Mouse (Mus musculus) heart, embryonic 10.5 days (tissue): ENCODE measurements at regions not wholly inside any gene's neighbourhood (a gene's known extent, or its start where the extent isn't known, plus 50 kb on each side); places are given as distances from the start of the nearest gene placed in this dataset.

Source experiments
- DNase-seq: peaks from one replicate; pipeline ENCODE4 v3.0.0-alpha.2; 2017; ENCODE audit warnings: low spot score
- H3K27ac ChIP-seq: fragments of 300-500 bp; sonication (generic); 2 replicates; pipeline ENCODE4 v1.5.1; 2016; ENCODE audit warnings: mild to moderate bottlenecking
- H3K27me3 ChIP-seq: fragments of 300-500 bp; sonication (generic); 2 replicates; pipeline ENCODE4 v1.6.1; 2016; ENCODE audit warnings: mild to moderate bottlenecking; ENCODE audit not compliant: poor library complexity, insufficient read depth, severe bottlenecking
- H3K36me3 ChIP-seq: fragments of 300-500 bp; sonication (generic); 2 replicates; pipeline ENCODE4 v1.6.1; 2016; ENCODE audit warnings: mild to moderate bottlenecking, moderate library complexity
- H3K4me1 ChIP-seq: fragments of 300-500 bp; sonication (generic); 2 replicates; pipeline ENCODE4 v1.6.1; 2016; ENCODE audit warnings: mild to moderate bottlenecking
- H3K4me3 ChIP-seq: fragments of 300-500 bp; sonication (generic); 2 replicates; pipeline ENCODE4 v1.5.1; 2016; ENCODE audit warnings: mild to moderate bottlenecking, moderate library complexity
- H3K9me3 ChIP-seq: fragments of 300-500 bp; sonication (generic); 2 replicates; pipeline ENCODE4 v1.6.1; 2016; ENCODE audit warnings: mild to moderate bottlenecking, moderate library complexity
- WGBS: fragments of 180-500 bp; shearing (Covaris S2); methylation state at CpG from one replicate; pipeline ENCODE4 v1.1.7; 2016; 5-methylcytosine and 5-hydroxymethylcytosine counted together

DNA sequence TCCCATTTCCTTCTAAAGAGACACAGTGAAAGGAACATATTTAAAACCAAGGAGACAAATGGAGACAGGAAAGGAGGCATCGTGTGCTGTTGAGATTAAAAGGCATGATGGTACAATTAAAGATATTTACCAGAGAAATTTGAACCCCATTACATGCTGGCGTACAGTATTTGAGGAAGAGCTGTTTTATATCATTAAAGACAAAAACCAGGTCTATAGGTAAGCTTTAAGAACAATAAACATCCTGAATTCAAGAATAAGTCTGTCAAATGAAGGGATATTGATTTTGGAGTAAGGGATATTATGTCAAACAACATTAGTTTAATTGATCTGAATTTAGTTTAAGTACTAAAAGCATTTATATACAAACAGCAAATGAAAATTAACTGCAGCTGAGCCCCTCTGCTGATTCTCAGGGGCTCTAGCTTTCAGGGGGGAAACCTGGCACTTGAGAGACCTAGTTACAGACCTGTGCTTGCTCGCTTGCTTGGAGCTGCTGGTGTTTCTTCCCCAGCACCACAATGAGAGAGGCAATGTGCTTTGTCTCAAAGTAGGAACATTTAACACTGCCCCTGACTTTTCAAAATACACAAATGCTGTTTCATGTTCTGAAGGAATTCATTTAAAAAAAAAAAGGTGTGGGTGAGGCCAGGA, 189.8 kb upstream of the Nt5c1b start:
- Histone ChIP-seq H3K9me3 (no peaks in the 10 kb centered on the region), H3K27ac (no peak overlapping the region), H3K4me3 (no peak overlapping the region), H3K36me3 (no peaks in the 10 kb centered on the region), H3K27me3 (no peaks in the 10 kb centered on the region), H3K4me1 (no peaks in the 10 kb centered on the region)
- WGBS, result 69% methylated on average over 3 of the region's 3 CpGs
- no peak for DNase-seq

DNA sequence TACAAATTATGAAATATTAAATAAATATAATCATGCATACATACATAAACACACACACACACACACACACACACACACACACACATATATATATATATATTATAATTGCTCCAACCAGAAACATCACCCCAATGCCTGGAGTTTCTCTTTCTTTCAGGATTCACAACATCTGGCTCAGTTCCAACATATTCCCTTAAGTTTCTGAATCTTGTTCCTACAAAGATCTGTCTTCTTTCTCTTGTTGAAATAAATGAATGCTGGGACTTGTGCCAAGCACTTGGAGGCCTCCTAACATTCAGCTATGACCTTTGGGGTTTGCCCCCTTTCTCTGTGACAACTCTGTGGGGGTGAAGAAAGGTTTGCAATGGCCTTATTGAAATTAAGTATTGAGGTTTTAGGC, 187.2 kb upstream of the Nt5c1b start:
- Histone ChIP-seq H3K4me1 (no peaks in the 10 kb centered on the region), H3K27ac (no peak overlapping the region), H3K36me3 (no peaks in the 10 kb centered on the region), H3K4me3 (no peak overlapping the region), H3K9me3 (no peaks in the 10 kb centered on the region), H3K27me3 (no peaks in the 10 kb centered on the region)
- DNase-seq, result no peak

DNA sequence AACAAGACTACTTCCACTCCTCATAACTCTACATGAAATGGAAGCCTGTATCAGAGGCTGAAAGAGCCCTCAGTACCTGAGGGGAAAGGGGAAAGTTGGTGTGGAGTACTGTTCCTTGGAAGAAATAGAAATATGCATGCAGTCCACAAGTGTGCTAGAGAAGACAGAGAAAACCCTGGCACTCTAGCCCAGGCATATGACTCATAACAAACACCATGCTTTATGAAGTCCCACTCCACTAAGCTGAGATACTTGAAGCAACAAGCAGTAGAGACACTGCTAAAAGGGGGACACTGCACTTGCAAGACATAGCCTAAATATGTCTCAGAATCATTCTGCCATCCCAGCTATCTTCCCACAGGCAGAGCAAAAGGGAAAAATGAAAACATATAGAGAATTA, 183.2 kb upstream of the Nt5c1b start:
- Histone ChIP-seq H3K4me1 (no peaks in the 10 kb centered on the region), H3K27me3 (no peaks in the 10 kb centered on the region)

GRCm38 (mm10) chr12:10189746-10190145, 180.0 kb upstream of the Nt5c1b start:
- Histone ChIP-seq H3K4me3 (no peak overlapping the region), H3K9me3 (no peaks in the 10 kb centered on the region), H3K36me3 (no peaks in the 10 kb centered on the region), H3K27ac (no peak overlapping the region), H3K4me1 (no peaks in the 10 kb centered on the region), H3K27me3 (no peaks in the 10 kb centered on the region)
- WGBS, result 85% methylated on average over 2 of the region's 2 CpGs
- no peak for DNase-seq

More for the DNA sequence above, 183.2 kb upstream of the Nt5c1b start:
- Histone ChIP-seq H3K4me3 (no peak overlapping the region), H3K27ac (no peak overlapping the region), H3K36me3 (no peaks in the 10 kb centered on the region), H3K9me3 (no peaks in the 10 kb centered on the region)
- DNase-seq, result no peak

GRCm38 (mm10) chr12:10197906-10198460, 171.8 kb upstream of the Nt5c1b start:
- no peak for DNase-seq
- Histone ChIP-seq H3K4me3 (no peak overlapping the region), H3K27me3 (no peaks in the 10 kb centered on the region), H3K4me1 (peaks cover 7% of the 10 kb centered on the region), H3K27ac (no peak overlapping the region), H3K36me3 (no peaks in the 10 kb centered on the region), H3K9me3 (no peaks in the 10 kb centered on the region)
- 13% methylated on average over 3 of the region's 3 CpGs for WGBS

DNA sequence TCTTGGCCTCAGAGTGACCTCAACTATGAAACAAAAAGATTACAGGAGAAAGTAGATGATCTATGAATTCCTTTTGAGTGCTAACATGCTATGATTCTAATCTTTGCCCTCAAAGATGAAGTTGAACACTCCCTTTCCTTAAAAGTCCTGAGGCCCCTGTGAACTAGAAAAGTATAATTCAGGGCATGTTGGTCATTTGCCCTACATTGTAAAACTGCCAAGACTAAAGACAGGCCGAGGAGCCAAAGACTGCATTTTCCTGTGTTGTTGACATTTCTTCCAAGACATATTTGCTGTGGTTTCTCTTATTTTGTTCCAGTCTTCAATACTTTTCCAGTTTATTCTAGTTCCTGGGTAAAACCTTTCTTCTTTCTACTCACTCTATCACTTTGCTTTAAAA, 159.9 kb upstream of the Nt5c1b start:
- H3K36me3 ChIP-seq, result no peaks in the 10 kb centered on the region
- no peaks in the 10 kb centered on the region for H3K27me3 ChIP-seq
- H3K4me3 ChIP-seq, result no peak overlapping the region
- 65% methylated on average over 1 of the region's 1 CpGs for WGBS
- no peak overlapping the region for H3K27ac ChIP-seq
- no peaks in the 10 kb centered on the region for H3K9me3 ChIP-seq
- H3K4me1 ChIP-seq, result no peaks in the 10 kb centered on the region
- no peak for DNase-seq

DNA sequence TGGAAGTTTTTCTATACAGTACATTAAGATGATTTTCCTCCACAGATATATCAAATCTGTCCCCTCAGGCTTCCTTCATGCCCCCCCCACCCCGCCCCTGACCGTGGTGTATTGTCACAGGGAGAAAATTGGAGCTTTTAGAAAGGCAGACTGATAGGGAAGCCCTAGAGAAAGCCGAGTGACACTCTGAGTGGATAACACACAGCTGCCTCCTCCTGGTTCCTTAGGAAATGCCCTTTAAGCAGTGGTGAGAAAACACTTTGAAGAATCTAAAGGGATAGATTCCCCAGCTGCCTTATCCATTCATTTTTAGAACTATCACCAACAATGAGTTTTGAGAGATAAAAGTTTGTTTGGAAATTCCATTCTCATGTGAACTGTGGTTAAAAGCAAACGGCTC, 147.0 kb upstream of the Nt5c1b start:
- WGBS, result 18% methylated on average over 4 of the region's 4 CpGs

DNA sequence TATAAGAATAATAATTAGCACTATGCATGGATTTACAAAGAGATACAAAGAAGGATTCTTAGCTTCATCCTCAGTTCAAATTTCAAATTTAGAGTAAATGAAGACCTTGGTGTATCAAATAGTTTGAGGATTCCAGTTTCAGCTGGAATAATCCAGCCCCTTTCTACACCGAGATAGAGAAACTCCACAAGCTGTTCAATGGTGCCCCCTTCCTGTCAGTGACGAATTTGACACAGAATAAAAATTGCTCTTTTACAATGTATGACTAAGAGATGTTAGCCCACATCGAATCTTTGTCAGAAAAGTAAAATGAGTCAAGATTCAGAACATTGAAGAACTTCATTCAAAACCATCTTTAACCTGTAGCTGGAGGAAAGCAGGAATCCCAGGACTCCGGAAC, 145.9 kb upstream of the Nt5c1b start:
- Histone ChIP-seq H3K9me3 (no peaks in the 10 kb centered on the region), H3K27ac (no peak overlapping the region), H3K27me3 (no peaks in the 10 kb centered on the region), H3K4me3 (no peak overlapping the region), H3K4me1 (no peaks in the 10 kb centered on the region), H3K36me3 (no peaks in the 10 kb centered on the region)
- 35% methylated on average over 4 of the region's 4 CpGs for WGBS
- DNase-seq, result no peak

More for the DNA sequence above, 147.0 kb upstream of the Nt5c1b start:
- H3K36me3 ChIP-seq, result no peaks in the 10 kb centered on the region
- no peak for DNase-seq
- no peak overlapping the region for H3K27ac ChIP-seq
- H3K9me3 ChIP-seq, result no peaks in the 10 kb centered on the region
- H3K4me1 ChIP-seq, result no peaks in the 10 kb centered on the region
- no peaks in the 10 kb centered on the region for H3K27me3 ChIP-seq
- no peak overlapping the region for H3K4me3 ChIP-seq

GRCm38 (mm10) chr12:10231144-10231543, 138.6 kb upstream of the Nt5c1b start:
- Histone ChIP-seq H3K36me3 (no peaks in the 10 kb centered on the region), H3K27me3 (no peaks in the 10 kb centered on the region), H3K4me1 (peaks cover 4% of the 10 kb centered on the region; the same call in 1 of the 2 replicates), H3K9me3 (no peaks in the 10 kb centered on the region), H3K4me3 (no peak overlapping the region), H3K27ac (no peak overlapping the region)
- no peak for DNase-seq
- 45% methylated on average over 4 of the region's 4 CpGs for WGBS

DNA sequence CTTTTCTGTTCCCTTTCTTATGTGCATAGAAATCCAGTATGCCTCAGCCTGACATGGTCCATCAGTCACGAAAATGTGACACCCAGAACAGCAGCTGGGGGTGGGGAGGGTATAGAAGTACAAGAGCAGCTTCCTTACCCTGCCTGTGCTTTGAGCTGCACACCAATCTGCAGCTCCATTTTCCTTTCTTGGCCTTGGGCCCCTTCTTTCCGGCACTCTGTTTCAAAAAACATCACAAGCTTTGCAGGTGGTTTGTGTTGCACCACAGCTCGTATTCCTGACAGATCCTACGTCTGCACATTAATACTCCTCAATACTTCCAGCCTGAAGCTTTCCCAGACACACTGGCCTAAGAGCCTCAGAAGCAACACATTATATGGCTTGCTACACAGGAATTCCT, 138.1 kb upstream of the Nt5c1b start:
- DNase-seq, result no peak

GRCm38 (mm10) chr12:10248110-10248509, 121.7 kb upstream of the Nt5c1b start:
- no peak overlapping the region for H3K4me3 ChIP-seq
- no peak overlapping the region for H3K27ac ChIP-seq
- H3K27me3 ChIP-seq, result no peaks in the 10 kb centered on the region
- no peak for DNase-seq
- H3K4me1 ChIP-seq, result no peaks in the 10 kb centered on the region
- H3K9me3 ChIP-seq, result no peaks in the 10 kb centered on the region
- no peaks in the 10 kb centered on the region for H3K36me3 ChIP-seq

More for the DNA sequence above, 138.1 kb upstream of the Nt5c1b start:
- Histone ChIP-seq H3K9me3 (no peaks in the 10 kb centered on the region), H3K36me3 (no peaks in the 10 kb centered on the region), H3K27ac (no peak overlapping the region), H3K27me3 (no peaks in the 10 kb centered on the region), H3K4me3 (no peak overlapping the region), H3K4me1 (peaks cover 4% of the 10 kb centered on the region; the same call in 1 of the 2 replicates)
- WGBS, result 48% methylated on average over 4 of the region's 4 CpGs

GRCm38 (mm10) chr12:10256385-10256784, 113.4 kb upstream of the Nt5c1b start:
- no peaks in the 10 kb centered on the region for H3K27me3 ChIP-seq
- WGBS, result 55% methylated on average over 3 of the region's 3 CpGs
- H3K4me3 ChIP-seq, result no peak overlapping the region
- no peak for DNase-seq
- H3K27ac ChIP-seq, result no peak overlapping the region
- no peaks in the 10 kb centered on the region for H3K4me1 ChIP-seq
- no peaks in the 10 kb centered on the region for H3K36me3 ChIP-seq
- no peaks in the 10 kb centered on the region for H3K9me3 ChIP-seq

GRCm38 (mm10) chr12:10266201-10266600, 103.6 kb upstream of the Nt5c1b start:
- H3K4me1 ChIP-seq, result no peaks in the 10 kb centered on the region
- H3K27me3 ChIP-seq, result no peaks in the 10 kb centered on the region
- H3K4me3 ChIP-seq, result no peak overlapping the region
- no peak overlapping the region for H3K27ac ChIP-seq
- WGBS, result 50% methylated on average over 1 of the region's 1 CpGs
- H3K9me3 ChIP-seq, result no peaks in the 10 kb centered on the region
- DNase-seq, result no peak
- H3K36me3 ChIP-seq, result no peaks in the 10 kb centered on the region

DNA sequence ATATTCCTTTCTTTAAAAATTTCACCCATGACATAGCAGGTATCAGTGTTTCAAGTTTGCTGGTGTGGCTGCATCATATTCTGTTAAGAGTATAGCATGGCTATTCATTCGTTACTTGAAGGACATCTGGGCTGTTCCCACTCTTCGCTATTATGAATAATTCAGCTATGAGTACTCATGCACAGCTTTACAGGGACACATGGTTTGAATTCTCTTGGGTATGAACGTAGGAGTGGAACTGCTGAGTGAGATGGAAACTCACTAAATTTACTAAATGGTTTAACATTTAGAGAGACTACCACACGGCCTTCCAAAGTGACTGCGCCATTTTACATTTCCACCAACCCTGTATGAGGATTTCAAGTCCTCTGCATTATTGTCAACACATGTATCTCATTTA, 97.7 kb upstream of the Nt5c1b start:
- WGBS, result 84% methylated on average over 5 of the region's 5 CpGs
- Histone ChIP-seq H3K36me3 (no peaks in the 10 kb centered on the region), H3K4me1 (no peaks in the 10 kb centered on the region), H3K27me3 (no peaks in the 10 kb centered on the region), H3K27ac (no peak overlapping the region), H3K4me3 (no peak overlapping the region), H3K9me3 (no peaks in the 10 kb centered on the region)
- no peak for DNase-seq
